Mouse (Mus musculus): ENCODE results near the gene Topors. TPM values are rescaled to one million over a fixed set of nuclear protein-coding genes. Genes with fewer than 3 reads are reported as not detected.

The Topors gene
- polyA plus RNA-seq, 1 experiment from 2014 or later = 36.2 TPM

Other genes with a start within 250 kb of the Topors start
- gene Aco1, start 126.8 kb downstream of the Topors start, polyA plus RNA-seq (2014; fragmentation: Nextera tagmentation; extraction: Ambion mirVana) = 31.2 and 48.2 TPM in 2 replicates
- gene Ddx58, start 30.0 kb downstream of the Topors start, polyA plus RNA-seq (2014; fragmentation: Nextera tagmentation; extraction: Ambion mirVana) = 1.9 and 3.7 TPM in 2 replicates
- 9.7 and 15.9 TPM in 2 replicates for gene Smim27, start 271 bp downstream of the Topors start, polyA plus RNA-seq (2014; fragmentation: Nextera tagmentation; extraction: Ambion mirVana)
- gene Ndufb6, start 9.6 kb upstream of the Topors start, polyA plus RNA-seq (2014; fragmentation: Nextera tagmentation; extraction: Ambion mirVana) = 271 and 339 TPM in 2 replicates
- 0.24 and 0.27 TPM in 2 replicates for gene Tmem215, start 202.3 kb upstream of the Topors start, polyA plus RNA-seq (2014; fragmentation: Nextera tagmentation; extraction: Ambion mirVana)